Mouse (Mus musculus) lung, embryonic 14.5 days (tissue): ENCODE measurements at regions not wholly inside any gene's neighbourhood (a gene's known extent, or its start where the extent isn't known, plus 50 kb on each side); places are given as distances from the start of the nearest gene placed in this dataset.

Experiments
- ATAC-seq: fragments of 200-750 bp; cut with Nextera tagmentation; 2 replicates; pipeline ENCODE4 v1.8.0; 2017; ENCODE audit warnings: mild to moderate bottlenecking, moderate TSS enrichment, moderate library complexity; ENCODE audit not compliant: insufficient read depth
- DNase-seq: peaks from one replicate; pipeline ENCODE4 v3.0.0-alpha.2; 2015
- H3K27ac ChIP-seq: fragments of 300-500 bp; sonication (generic); 2 replicates; pipeline ENCODE4 v1.5.1; 2014; ENCODE audit warnings: low read depth, mild to moderate bottlenecking, moderate library complexity
- H3K27me3 ChIP-seq: fragments of 300-500 bp; sonication (generic); 2 replicates; pipeline ENCODE4 v1.6.1; 2014; ENCODE audit warnings: low read length, control low read depth; ENCODE audit not compliant: insufficient read depth
- H3K36me3 ChIP-seq: fragments of 300-500 bp; sonication (generic); 2 replicates; pipeline ENCODE4 v1.6.1; 2014; ENCODE audit warnings: control low read depth; ENCODE audit not compliant: insufficient read depth
- H3K4me1 ChIP-seq: fragments of 300-500 bp; sonication (generic); 2 replicates; pipeline ENCODE4 v1.6.1; 2014; ENCODE audit warnings: antibody characterized with exemption, control low read depth; ENCODE audit not compliant: insufficient read depth
- H3K4me2 ChIP-seq: fragments of 300-500 bp; sonication (generic); 2 replicates; pipeline ENCODE4 v1.6.1; 2014; ENCODE audit warnings: mild to moderate bottlenecking
- H3K4me3 ChIP-seq: fragments of 300-500 bp; sonication (generic); 2 replicates; pipeline ENCODE4 v1.5.1; 2014; ENCODE audit warnings: low read depth, low read length
- H3K9ac ChIP-seq: fragments of 300-500 bp; sonication (generic); 2 replicates; pipeline ENCODE4 v1.6.1; 2014
- H3K9me3 ChIP-seq: fragments of 300-500 bp; sonication (generic); 2 replicates; pipeline ENCODE4 v1.6.1; 2016; ENCODE audit warnings: low read depth, low read length, control low read depth
- CTCF ChIP-seq: IDR thresholded peaks from 2 replicates; pipeline ENCODE4 v1.5.1; 2016; ENCODE audit warnings: antibody characterized with exemption, low read depth
- WGBS: fragments of 180-500 bp; shearing (Covaris S2); extraction: QIAGEN DNeasy Blood & Tissue Kit; methylation state at CpG from one replicate; pipeline ENCODE4 v1.1.7; 2014; 5-methylcytosine and 5-hydroxymethylcytosine counted together

GRCm38 (mm10) chr3:41217770-41218169, 134.9 kb upstream of the Pgrmc2 start:
- Histone ChIP-seq H3K4me2 (no peak overlapping the region), H3K4me1 (no peaks in the 10 kb centered on the region), H3K36me3 (no peaks in the 10 kb centered on the region), H3K9me3 (no peaks in the 10 kb centered on the region), H3K4me3 (no peak overlapping the region), H3K27ac (no peak overlapping the region), H3K27me3 (no peaks in the 10 kb centered on the region), H3K9ac (no peak overlapping the region)
- TF ChIP-seq CTCF, result no peak
- ATAC-seq (no peak), DNase-seq (no peak)
- WGBS, result 94% methylated on average over 3 of the region's 3 CpGs

DNA sequence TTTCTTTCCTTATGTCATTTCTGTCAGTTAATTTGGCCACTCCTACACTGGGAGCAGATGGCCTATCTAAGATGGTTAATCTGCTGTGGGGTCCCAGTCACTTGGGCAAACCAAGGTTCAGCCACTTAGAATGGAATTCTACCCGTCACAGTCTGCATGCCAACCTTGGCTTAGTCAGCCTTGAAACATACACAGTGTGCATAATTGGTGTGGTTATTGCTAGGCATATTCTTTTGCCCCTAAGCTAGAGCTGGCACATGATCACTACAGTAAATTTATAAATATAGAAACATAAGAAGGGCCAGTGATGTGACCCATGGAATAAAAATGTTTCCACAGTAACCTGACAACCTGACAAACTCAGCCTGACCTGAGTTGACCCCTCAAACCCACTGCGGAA, 130.7 kb upstream of the Pgrmc2 start:
- Histone ChIP-seq H3K4me3 (no peak overlapping the region), H3K4me2 (no peak overlapping the region), H3K9ac (no peak overlapping the region), H3K36me3 (no peaks in the 10 kb centered on the region), H3K27ac (no peak overlapping the region), H3K9me3 (no peaks in the 10 kb centered on the region), H3K4me1 (no peaks in the 10 kb centered on the region), H3K27me3 (no peaks in the 10 kb centered on the region)
- no peak for ATAC-seq
- TF ChIP-seq CTCF, result no peak
- DNase-seq, result no peak
- 68% methylated on average over 2 of the region's 2 CpGs for WGBS

- H3K9me3 ChIP-seq, result no peaks in the 10 kb centered on the region
- H3K4me2 ChIP-seq, result no peak overlapping the region
- H3K4me1 ChIP-seq, result no peaks in the 10 kb centered on the region
- H3K4me3 ChIP-seq, result no peak overlapping the region
- no peaks in the 10 kb centered on the region for H3K36me3 ChIP-seq
- ATAC-seq (no peak), DNase-seq (no peak)
- WGBS, result 60% methylated on average over 7 of the region's 7 CpGs
- TF ChIP-seq CTCF, result no peak
- no peak overlapping the region for H3K27ac ChIP-seq
- no peak overlapping the region for H3K9ac ChIP-seq
- H3K27me3 ChIP-seq, result no peaks in the 10 kb centered on the region
Observed at GRCm38 (mm10) chr3:41210333-41210732, 127.5 kb upstream of the Pgrmc2 start.

DNA sequence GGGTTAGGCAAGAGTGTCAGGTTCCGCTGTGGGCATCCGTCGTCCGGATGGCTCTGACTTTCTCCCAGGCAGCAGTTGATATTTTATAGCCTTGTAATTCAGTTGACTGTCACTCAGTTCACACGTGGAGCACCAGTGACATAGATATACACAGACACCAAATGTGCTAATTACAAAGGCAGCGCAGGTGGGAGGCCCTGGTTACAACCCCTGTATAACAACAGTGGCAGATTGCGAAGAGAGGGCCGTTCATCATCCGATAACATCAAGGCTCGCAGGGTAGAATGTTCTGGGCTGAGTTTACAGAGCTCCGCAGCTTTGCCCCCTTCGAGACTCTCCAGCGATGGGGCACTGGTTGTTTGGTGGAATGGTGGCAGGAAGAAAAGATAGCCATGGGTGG, 120.0 kb upstream of the Pgrmc2 start:
- ATAC-seq (peak; percentile 24; the same call in 1 of the 2 replicates), DNase-seq (peak; percentile 14)
- Histone ChIP-seq H3K4me1 (no peaks in the 10 kb centered on the region), H3K27me3 (no peaks in the 10 kb centered on the region), H3K9me3 (no peaks in the 10 kb centered on the region), H3K4me3 (no peak overlapping the region), H3K9ac (no peak overlapping the region), H3K36me3 (no peaks in the 10 kb centered on the region), H3K27ac (no peak overlapping the region), H3K4me2 (no peak overlapping the region)
- no peak for TF ChIP-seq CTCF
- 21% methylated on average over 13 of the region's 13 CpGs for WGBS

- ATAC-seq (no peak), DNase-seq (peak; percentile 68)
- H3K9me3 ChIP-seq, result no peaks in the 10 kb centered on the region
- no peak overlapping the region for H3K4me3 ChIP-seq
- H3K4me2 ChIP-seq, result no peak overlapping the region
- no peak overlapping the region for H3K27ac ChIP-seq
- TF ChIP-seq CTCF, result peak; percentile 50
- 40% methylated on average over 4 of the region's 4 CpGs for WGBS
- H3K36me3 ChIP-seq, result no peaks in the 10 kb centered on the region
- H3K9ac ChIP-seq, result no peak overlapping the region
- no peaks in the 10 kb centered on the region for H3K4me1 ChIP-seq
- H3K27me3 ChIP-seq, result no peaks in the 10 kb centered on the region
Observed at GRCm38 (mm10) chr3:41201782-41202181, 118.9 kb upstream of the Pgrmc2 start.

DNA sequence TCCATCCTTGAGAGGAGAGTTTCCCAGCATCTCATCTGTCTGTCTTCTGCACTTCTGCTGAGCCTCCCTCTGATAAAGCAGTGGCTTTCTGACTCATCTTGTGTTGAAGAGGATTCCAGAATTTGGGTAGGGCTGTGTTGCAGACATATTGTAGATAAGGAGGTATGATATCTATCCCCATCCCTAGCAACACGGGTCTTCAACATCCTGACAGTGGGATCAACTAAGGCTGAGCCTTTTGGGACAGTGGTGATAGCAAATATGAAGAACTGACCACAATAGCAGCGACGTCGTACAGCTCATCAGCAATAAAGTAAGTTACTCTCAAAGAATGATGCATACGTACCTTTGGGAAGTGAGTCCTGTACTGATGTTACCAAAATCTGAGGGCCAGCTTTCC, 117.2 kb upstream of the Pgrmc2 start:
- Histone ChIP-seq H3K9ac (no peak overlapping the region), H3K4me1 (no peaks in the 10 kb centered on the region), H3K9me3 (no peaks in the 10 kb centered on the region), H3K36me3 (no peaks in the 10 kb centered on the region), H3K27ac (no peak overlapping the region), H3K4me2 (no peak overlapping the region), H3K27me3 (no peaks in the 10 kb centered on the region), H3K4me3 (no peak overlapping the region)
- TF ChIP-seq CTCF, result no peak
- no peak for ATAC-seq
- DNase-seq, result no peak
- WGBS, result 78% methylated on average over 5 of the region's 5 CpGs

DNA sequence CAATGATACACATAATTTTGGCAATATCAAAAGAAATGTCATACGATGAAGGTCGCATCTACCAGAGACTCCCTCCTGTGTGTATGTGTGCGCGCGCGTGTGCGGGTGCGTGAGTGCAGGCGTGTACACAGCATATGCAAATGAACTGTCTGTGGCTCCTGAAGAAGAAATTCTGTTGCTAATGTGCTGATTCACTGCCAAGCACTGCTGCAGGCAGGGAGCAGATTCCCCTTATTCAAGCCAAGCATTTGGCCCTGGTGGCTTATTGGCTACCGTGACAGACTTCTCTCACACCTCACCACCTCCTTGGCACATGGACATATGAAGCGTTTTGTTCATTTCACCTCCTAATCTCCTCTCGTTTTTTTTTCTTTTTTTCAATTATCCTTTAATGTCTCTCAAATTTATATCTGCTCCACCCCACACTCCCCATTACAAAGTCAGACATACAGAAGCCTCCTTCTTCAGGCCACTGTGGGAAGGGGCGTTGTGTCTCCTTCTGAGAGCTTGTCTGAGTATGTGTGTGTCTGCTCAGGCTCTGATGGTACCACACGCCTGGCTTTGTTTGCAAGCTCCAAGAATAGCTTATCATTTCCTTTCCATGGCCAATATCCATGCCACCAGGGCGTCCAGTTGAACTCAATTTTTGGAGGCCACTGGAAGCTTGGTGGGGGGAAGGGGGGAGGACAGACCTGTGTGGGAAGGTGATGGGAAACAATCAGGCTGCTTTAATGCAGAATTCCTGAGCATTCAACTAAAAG, 115.5 kb upstream of the Pgrmc2 start:
- ATAC-seq, result no peak
- Histone ChIP-seq H3K36me3 (no peaks in the 10 kb centered on the region), H3K9ac (no peak overlapping the region), H3K4me3 (no peak overlapping the region), H3K27me3 (no peaks in the 10 kb centered on the region), H3K27ac (no peak overlapping the region), H3K4me2 (no peak overlapping the region), H3K4me1 (no peaks in the 10 kb centered on the region), H3K9me3 (no peaks in the 10 kb centered on the region)
- peak; percentile 37 for DNase-seq
- TF ChIP-seq CTCF, result no peak
- WGBS, result 70% methylated on average over 15 of the region's 15 CpGs
